Mouse (Mus musculus) ES-E14 (cell line): ENCODE data around the gene Cox11.

Experiments
- CHD2 ChIP-seq: IDR thresholded peaks from 2 replicates; pipeline ENCODE4 v1.6.1; 2014; ENCODE audit warnings: mild to moderate bottlenecking, low read depth, low read length, inconsistent platforms
- HCFC1 ChIP-seq: IDR thresholded peaks from 2 replicates; pipeline ENCODE4 v1.6.1; 2012; ENCODE audit warnings: low read length, inconsistent platforms, borderline replicate concordance; ENCODE audit not compliant: insufficient read depth
- MAFK ChIP-seq: IDR thresholded peaks from 2 replicates; pipeline ENCODE4 v1.6.1; 2014; ENCODE audit warnings: mild to moderate bottlenecking, low read depth, low read length, inconsistent platforms; ENCODE audit not compliant: insufficient read depth
- ZC3H11A ChIP-seq: IDR thresholded peaks from 2 replicates; pipeline ENCODE4 v1.6.1; 2012; ENCODE audit warnings: low read depth, mild to moderate bottlenecking, inconsistent platforms, low read length, borderline replicate concordance
- ZNF384 ChIP-seq: IDR thresholded peaks from 2 replicates; pipeline ENCODE4 v1.6.1; 2012; ENCODE audit warnings: low read depth, low read length, inconsistent platforms

- TF ChIP-seq MAFK (no peak), HCFC1 (no peak), ZC3H11A (no peak), ZNF384 (no peak), CHD2 (no peak)
Observed at GRCm38 (mm10) chr11:90625174-90625573, 12.8 kb upstream of the Cox11 start.
